Mouse (Mus musculus) liver, adult 2 months (tissue): ENCODE measurements around the gene Prokr2. TPM values are rescaled to one million over a fixed set of nuclear protein-coding genes. Genes with fewer than 3 reads are reported as not detected.
A peak's percentile ranks its signal among the peaks of the same experiment; 100 is the strongest.
"Not testable (repeated sequence)": the region's sequence is repeated elsewhere in the genome, so short reads cannot be mapped to it uniquely, and the experiment has no call there.

Experiments used
- DNase-seq: peaks from one replicate; pipeline ENCODE4 v3.0.0-alpha.2; 2011; ENCODE audit warnings: low read depth, low spot score; ENCODE audit errors: extremely low read depth
- H3K27ac ChIP-seq: fragments of 200-500 bp; replicated peaks from 2 replicates; pipeline ENCODE4 v1.5.1; 2012; ENCODE audit warnings: low read depth, mild to moderate bottlenecking, control low read depth, inconsistent platforms, low read length; ENCODE audit not compliant: insufficient read depth
- H3K27me3 ChIP-seq: fragments of 200-500 bp; 2 replicates; pipeline ENCODE4 v1.6.1; 2012; ENCODE audit warnings: mild to moderate bottlenecking, moderate library complexity, low read length, inconsistent platforms; ENCODE audit not compliant: control insufficient read depth, insufficient read depth
- H3K36me3 ChIP-seq: fragments of 200-500 bp; 2 replicates; pipeline ENCODE4 v1.6.1; 2012; ENCODE audit warnings: low read length, inconsistent platforms; ENCODE audit not compliant: control insufficient read depth, insufficient read depth
- H3K4me1 ChIP-seq: fragments of 200-500 bp; 2 replicates; pipeline ENCODE4 v1.6.1; 2011; ENCODE audit warnings: low read length; ENCODE audit not compliant: control insufficient read depth, insufficient read depth
- H3K4me3 ChIP-seq: fragments of 200-500 bp; 2 replicates; pipeline ENCODE4 v1.5.1; 2011; ENCODE audit warnings: low read depth, mild to moderate bottlenecking, control low read depth, low read length, moderate library complexity; ENCODE audit not compliant: insufficient read depth
- H3K79me2 ChIP-seq: fragments of 200-500 bp; 2 replicates; pipeline ENCODE4 v1.6.1; 2012; ENCODE audit warnings: inconsistent platforms, mild to moderate bottlenecking, low read length, moderate library complexity; ENCODE audit not compliant: control insufficient read depth, insufficient read depth
- H3K9ac ChIP-seq: fragments of 200-500 bp; 2 replicates; pipeline ENCODE4 v1.6.1; 2012; ENCODE audit warnings: low read depth, mild to moderate bottlenecking, control low read depth, inconsistent platforms, low read length
- CTCF ChIP-seq: fragments of 200-500 bp; IDR thresholded peaks from 2 replicates; pipeline ENCODE4 v1.5.1; 2011; ENCODE audit warnings: low read depth, low read length, control low read depth
- POLR2A ChIP-seq: fragments of 200-500 bp; IDR thresholded peaks from 2 replicates; pipeline ENCODE4 v1.6.1; 2011; ENCODE audit warnings: low read length, control low read depth; ENCODE audit not compliant: insufficient read depth; ENCODE audit errors: extremely low read depth
- WGBS: fragments of 180-500 bp; shearing (Covaris S2); methylation state at CpG from one replicate; pipeline ENCODE4 v1.1.7; 2018; 5-methylcytosine and 5-hydroxymethylcytosine counted together
- polyA plus RNA-seq: library from polyadenylated mRNA; depleted of rRNA; stranded (reverse); fragments of >200 nt; gene quantifications from 2 replicates; pipeline ENCODE4 v1.2.3, GENCODE M21; 2012
- total RNA-seq: library from RNA; depleted of rRNA; stranded (reverse); fragments of >200 nt; gene quantifications from 2 replicates; pipeline ENCODE4 v1.2.3, GENCODE M21; 2014

Prokr2 gene
- total and polyA plus RNA-seq, 2 experiments: not detected

DNA sequence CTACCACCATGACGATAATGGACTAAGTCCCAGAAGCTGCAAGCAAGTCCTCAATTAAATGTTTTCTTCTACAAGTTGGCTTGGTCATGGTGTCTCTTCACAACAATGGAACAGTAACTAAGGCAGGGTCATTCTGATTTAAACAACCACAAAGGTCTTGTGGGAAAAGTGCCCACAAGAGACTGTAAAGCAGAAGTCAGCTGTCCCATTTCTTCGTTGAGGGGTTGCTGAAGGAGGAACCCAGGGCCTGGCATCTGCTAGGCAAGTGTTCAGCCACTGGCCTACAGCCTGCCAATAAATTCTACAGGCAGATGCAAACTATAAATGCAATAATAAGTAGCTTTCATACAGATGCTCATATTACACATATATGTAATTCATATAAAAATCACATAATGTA lies 48.0 kb downstream of the Prokr2 start:
- Histone ChIP-seq H3K4me3 (no peak overlapping the region), H3K36me3 (no peaks in the 10 kb centered on the region), H3K27ac (no peak overlapping the region), H3K79me2 (no peaks in the 10 kb centered on the region), H3K27me3 (no peaks in the 10 kb centered on the region), H3K4me1 (no peaks in the 10 kb centered on the region), H3K9ac (no peak overlapping the region)
- DNase-seq: no peak
- 88% methylated on average over 2 of the region's 2 CpGs for WGBS
- no peak for TF ChIP-seq POLR2A

DNA sequence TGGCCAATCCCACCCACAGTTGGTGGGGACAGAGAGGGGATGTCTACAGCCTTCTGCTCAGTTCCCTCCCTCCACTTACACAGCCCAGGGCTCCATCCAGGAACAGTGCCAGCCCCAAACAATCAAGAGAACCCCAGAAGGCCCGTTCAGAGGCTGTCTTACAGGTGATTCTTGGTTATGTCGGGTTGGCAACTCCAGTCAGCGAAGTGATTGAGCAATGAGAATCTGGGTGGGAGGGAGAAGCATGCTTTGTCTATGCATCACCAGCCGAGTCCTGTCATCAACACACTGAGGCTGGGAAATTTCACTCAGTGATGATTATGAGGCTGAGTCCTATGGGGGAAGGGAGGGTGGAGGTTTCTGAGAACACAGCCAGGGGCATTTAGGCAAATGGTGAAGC lies 61.7 kb downstream of the Prokr2 start:
- TF ChIP-seq CTCF: no peak
- TF ChIP-seq POLR2A: no peak
- H3K27me3 ChIP-seq: no peaks in the 10 kb centered on the region
- WGBS: 58% methylated on average over 4 of the region's 4 CpGs
- no peaks in the 10 kb centered on the region for H3K4me1 ChIP-seq
- no peaks in the 10 kb centered on the region for H3K79me2 ChIP-seq
- H3K36me3 ChIP-seq: no peaks in the 10 kb centered on the region
- H3K27ac ChIP-seq: no peak overlapping the region
- H3K9ac ChIP-seq: no peak overlapping the region
- no peak overlapping the region for H3K4me3 ChIP-seq
- no peak for DNase-seq

DNA sequence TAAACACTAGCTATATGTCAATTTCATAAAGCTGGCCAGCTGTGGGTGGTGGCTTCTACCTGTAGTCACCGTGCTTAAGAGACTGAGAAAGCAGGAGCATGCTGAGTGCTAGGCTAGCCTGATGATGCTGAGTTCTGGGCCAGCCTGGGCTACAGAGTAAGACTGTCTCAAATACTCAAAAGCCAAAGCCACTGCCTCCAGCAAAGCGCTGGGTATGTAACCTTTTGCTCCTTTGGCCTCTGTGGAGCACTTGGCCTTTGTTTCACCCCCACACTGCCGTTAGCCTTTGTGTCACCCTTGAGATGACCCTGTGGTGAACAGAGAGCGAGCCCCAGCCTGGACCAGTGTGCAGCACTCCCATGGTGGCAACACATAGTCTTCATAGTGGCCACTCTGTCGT lies 64.7 kb downstream of the Prokr2 start:
- WGBS: 73% methylated on average over 5 of the region's 5 CpGs
- Histone ChIP-seq H3K79me2 (no peaks in the 10 kb centered on the region), H3K36me3 (no peaks in the 10 kb centered on the region), H3K27me3 (no peaks in the 10 kb centered on the region), H3K9ac (no peak overlapping the region), H3K27ac (no peak overlapping the region), H3K4me1 (no peaks in the 10 kb centered on the region), H3K4me3 (no peak overlapping the region)
- TF ChIP-seq CTCF (no peak), POLR2A (no peak)
- no peak for DNase-seq

DNA sequence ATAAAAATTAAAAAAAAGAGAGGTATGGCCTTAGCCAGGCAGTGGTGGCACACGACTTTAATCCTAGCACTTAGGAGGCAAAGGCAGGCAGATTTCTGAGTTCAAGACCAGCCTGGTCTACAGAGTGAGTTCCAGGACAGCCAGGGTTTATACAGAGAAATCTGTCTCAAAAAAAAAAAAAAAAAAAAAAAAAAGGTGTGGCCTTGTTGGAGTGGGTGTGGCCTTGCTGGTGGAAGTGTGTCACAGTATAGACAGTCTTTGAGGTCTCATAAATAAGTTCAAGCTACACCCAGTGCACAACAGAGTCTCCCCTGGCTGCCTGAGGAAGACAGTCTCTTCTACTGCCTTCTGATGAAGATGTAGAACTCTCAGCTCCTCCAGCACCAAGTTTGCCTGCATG lies 68.1 kb downstream of the Prokr2 start:
- H3K27me3 ChIP-seq: no peaks in the 10 kb centered on the region
- no peak for DNase-seq
- no peaks in the 10 kb centered on the region for H3K79me2 ChIP-seq
- TF ChIP-seq CTCF: no peak
- TF ChIP-seq POLR2A: no peak
- 68% methylated on average over 1 of the region's 1 CpGs for WGBS
- H3K4me1 ChIP-seq: no peaks in the 10 kb centered on the region
- no peak overlapping the region for H3K4me3 ChIP-seq
- H3K27ac ChIP-seq: no peak overlapping the region
- no peak overlapping the region for H3K9ac ChIP-seq
- no peaks in the 10 kb centered on the region for H3K36me3 ChIP-seq

DNA sequence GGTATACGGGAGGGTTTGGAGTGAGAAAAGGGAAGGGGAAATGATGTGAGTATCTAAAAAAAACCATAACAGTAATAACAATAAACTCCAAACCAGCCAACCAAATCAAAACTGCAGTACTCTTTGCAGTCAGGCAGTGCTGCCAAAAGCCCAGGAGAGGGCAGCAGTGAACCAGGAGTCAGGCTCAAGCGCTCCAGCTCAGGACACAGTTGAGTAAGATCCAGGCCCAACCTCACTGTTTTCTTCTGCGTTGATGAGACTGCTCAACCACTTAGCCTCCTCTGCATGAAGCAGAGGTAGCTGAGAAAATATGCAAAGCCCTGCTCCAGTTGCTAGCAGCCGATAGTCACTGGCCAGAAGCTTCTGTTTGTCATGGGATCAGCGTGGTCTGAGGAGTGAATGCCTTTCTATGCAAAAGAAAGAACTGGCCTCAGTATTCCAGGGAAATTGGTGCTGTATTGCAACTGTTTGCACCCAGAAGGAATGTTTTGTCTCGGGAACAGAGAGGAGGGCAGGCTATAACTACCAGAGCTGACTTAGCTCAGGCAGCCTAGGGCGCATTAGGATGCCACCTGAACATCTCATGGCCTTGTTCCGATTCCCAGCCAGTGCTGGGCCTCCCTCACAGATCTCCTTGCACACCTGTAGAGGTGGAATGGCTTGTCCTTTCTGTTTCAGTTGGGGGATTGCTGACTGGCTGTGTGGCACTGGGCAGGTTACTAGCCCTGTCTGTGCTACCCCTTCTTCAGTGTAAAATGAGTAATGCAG lies 69.0 kb downstream of the Prokr2 start:
- Histone ChIP-seq H3K4me3 (no peak overlapping the region), H3K9ac (no peak overlapping the region), H3K4me1 (no peaks in the 10 kb centered on the region), H3K79me2 (no peaks in the 10 kb centered on the region), H3K27ac (no peak overlapping the region), H3K36me3 (no peaks in the 10 kb centered on the region), H3K27me3 (no peaks in the 10 kb centered on the region)
- 42% methylated on average over 8 of the region's 8 CpGs for WGBS
- TF ChIP-seq POLR2A (no peak), CTCF (peak; percentile 98)
- DNase-seq: peak; percentile 48

DNA sequence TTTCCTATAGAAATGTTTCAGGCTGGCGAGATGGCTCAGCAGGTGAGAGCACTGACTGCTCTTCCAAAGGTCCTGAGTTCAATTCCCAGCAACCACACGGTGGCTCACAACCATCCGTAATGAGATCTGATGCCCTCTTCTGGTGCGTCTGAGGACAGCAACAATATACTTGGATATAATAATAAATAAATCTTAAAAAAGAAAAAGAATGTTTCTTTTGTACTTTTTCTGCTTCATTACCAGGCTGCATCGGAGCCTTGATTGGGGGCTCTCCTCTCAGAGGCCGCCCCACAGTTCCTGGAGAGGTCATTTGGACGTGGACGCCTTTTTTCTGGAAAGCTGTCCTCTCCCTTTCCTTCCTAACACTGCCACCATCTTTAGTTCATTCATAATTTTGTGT lies 71.2 kb downstream of the Prokr2 start:
- not testable (repeated sequence) for H3K4me1 ChIP-seq, H3K4me3 ChIP-seq, H3K27me3 ChIP-seq, H3K27ac ChIP-seq, DNase-seq, H3K79me2 ChIP-seq, H3K36me3 ChIP-seq, H3K9ac ChIP-seq
- WGBS: 90% methylated on average over 8 of the region's 8 CpGs
